ENCODE assay signal across 7 mouse cellular contexts in genomic region chr12:100200645-100201362, GRCm38 (mm10). TPM values are rescaled to one million over a fixed set of nuclear protein-coding genes. Genes with fewer than 3 reads are reported as not detected.
A peak's percentile ranks its signal among the peaks of the same experiment; 100 is the strongest.
DNase-seq lines count a peak whose midpoint lies in the region; ATAC-seq lines count a peak whose summit lies in the region.

No protein-coding gene starts in this region.

- H3K4me1 ChIP-seq in lung, embryonic 15.5 days, result peaks cover 23% of the 10 kb centered on the region
- peaks cover 21% of the 10 kb centered on the region for H3K4me1 ChIP-seq in hindbrain, embryonic 14.5 days (replicated peaks; ENCODE audit: control insufficient read depth, insufficient read depth, low read length)
- H3K4me1 ChIP-seq in midbrain, embryonic 11.5 days (ENCODE audit: control insufficient read depth, insufficient read depth, low read length), result peaks cover 10% of the 10 kb centered on the region

- 4% methylated on average over 29 of the region's 29 CpGs for WGBS in lung, embryonic 15.5 days
- 5% methylated on average over 28 of the region's 29 CpGs for WGBS in hindbrain, embryonic 14.5 days
- 9% methylated on average over 29 of the region's 29 CpGs for WGBS in midbrain, embryonic 11.5 days

- peak; percentile 14; the same call in 1 of the 2 replicates for ATAC-seq in lung, embryonic 15.5 days (ENCODE audit: borderline replicate concordance, extremely low read depth, low FRiP score, low TSS enrichment)
- peak; percentile 38 for ATAC-seq in hindbrain, embryonic 14.5 days (ENCODE audit: low FRiP score)
- 0 out of 2 replicates have a peak, but pooled peaks have one; percentile 1 for ATAC-seq in midbrain, embryonic 11.5 days (ENCODE audit: low FRiP score)

- peak overlapping the region; percentile 98 for H3K4me3 ChIP-seq in lung, embryonic 15.5 days
- peak overlapping the region; percentile 96 for H3K4me3 ChIP-seq in hindbrain, embryonic 14.5 days (replicated peaks; ENCODE audit: low read length)
- peak overlapping the region; percentile 99 for H3K4me3 ChIP-seq in midbrain, embryonic 11.5 days (ENCODE audit: low read depth, low read length)

- H3K36me3 ChIP-seq in lung, embryonic 15.5 days, result peaks cover 34% of the 10 kb centered on the region
- peaks cover 36% of the 10 kb centered on the region for H3K36me3 ChIP-seq in hindbrain, embryonic 14.5 days (replicated peaks; ENCODE audit: control insufficient read depth, insufficient read depth)
- H3K36me3 ChIP-seq in midbrain, embryonic 11.5 days (ENCODE audit: control insufficient read depth, insufficient read depth, low read length), result peaks cover 14% of the 10 kb centered on the region; the same call in 1 of the 2 replicates

- H3K9me3 ChIP-seq in lung, embryonic 15.5 days, result no peaks in the 10 kb centered on the region
- H3K9me3 ChIP-seq in hindbrain, embryonic 14.5 days (ENCODE audit: control insufficient read depth, low read length), result no peaks in the 10 kb centered on the region
- no peaks in the 10 kb centered on the region for H3K9me3 ChIP-seq in midbrain, embryonic 11.5 days (ENCODE audit: control insufficient read depth, low read length)

- no peaks in the 10 kb centered on the region for H3K27me3 ChIP-seq in lung, embryonic 15.5 days
- H3K27me3 ChIP-seq in hindbrain, embryonic 14.5 days (ENCODE audit: control insufficient read depth, insufficient read depth, low read length), result no peaks in the 10 kb centered on the region
- H3K27me3 ChIP-seq in midbrain, embryonic 11.5 days (ENCODE audit: control insufficient read depth, insufficient read depth, low read length), result no peaks in the 10 kb centered on the region

- peak overlapping the region; percentile 95 for H3K9ac ChIP-seq in lung, embryonic 15.5 days
- H3K9ac ChIP-seq in hindbrain, embryonic 14.5 days, result peak overlapping the region; percentile 98
- peak overlapping the region; percentile 95 for H3K9ac ChIP-seq in midbrain, embryonic 11.5 days (ENCODE audit: low read length)

- DNase-seq in lung, adult 18-20 months, result no peak
- peak; percentile 66 for DNase-seq in ZHBTc4 (ENCODE audit: low read depth, low spot score)
- DNase-seq in embryo, embryonic 9.5 days (ENCODE audit: extremely low spot score), result peak; percentile 32
- no peak for DNase-seq in hindbrain, embryonic 14.5 days (ENCODE audit: low spot score)
- DNase-seq in midbrain, embryonic 11.5 days (ENCODE audit: low spot score, missing footprints), result peak; percentile 93
- no peak for DNase-seq in testis, postnatal 10 days (ENCODE audit: low spot score)

- H3K27ac ChIP-seq in lung, embryonic 15.5 days, result peak overlapping the region; percentile 87
- peak overlapping the region; percentile 89 for H3K27ac ChIP-seq in hindbrain, embryonic 14.5 days
- peak overlapping the region; percentile 45 for H3K27ac ChIP-seq in midbrain, embryonic 11.5 days (ENCODE audit: low read depth, low read length)

- peak overlapping the region; percentile 93 for H3K4me2 ChIP-seq in lung, embryonic 15.5 days
- H3K4me2 ChIP-seq in hindbrain, embryonic 14.5 days (replicated peaks), result peak overlapping the region; percentile 98
- H3K4me2 ChIP-seq in midbrain, embryonic 11.5 days, result peak overlapping the region; percentile 93

RNA-seq across cellular contexts. Expression of gene Calm1, which starts 1.6 kb away (rescaled TPM):
- polyA plus RNA-seq in lung, embryonic 15.5 days (2015; fragmentation: Nextera tagmentation; extraction: Ambion mirVana), result 1,739 and 1,769 TPM in 2 replicates
- polyA plus RNA-seq in hindbrain, embryonic 14.5 days (2014; fragmentation: Nextera tagmentation; extraction: Ambion mirVana), result 2,705 and 2,824 TPM in 2 replicates
- 1,565 and 1,591 TPM in 2 replicates for polyA plus RNA-seq in midbrain, embryonic 11.5 days (2014; fragmentation: Nextera tagmentation; extraction: Ambion mirVana)

RNA-seq across cellular contexts. Expression of gene Nrde2, which starts 41.4 kb away (rescaled TPM):
- polyA plus RNA-seq in lung, embryonic 15.5 days (2015; fragmentation: Nextera tagmentation; extraction: Ambion mirVana), result 13.2 and 14.7 TPM in 2 replicates
- 12.0 and 14.0 TPM in 2 replicates for polyA plus RNA-seq in hindbrain, embryonic 14.5 days (2014; fragmentation: Nextera tagmentation; extraction: Ambion mirVana)
- polyA plus RNA-seq in midbrain, embryonic 11.5 days (2014; fragmentation: Nextera tagmentation; extraction: Ambion mirVana), result 11.6 and 13.5 TPM in 2 replicates

Comparison
In these comparisons a context has a peak if more than half of its experiments do, and no peak if none do; other contexts are left out.
1. DNase-seq: peak in ZHBTc4 (single experiment), embryo, embryonic 9.5 days (single experiment) and midbrain, embryonic 11.5 days (single experiment); none in lung, adult 18-20 months (0 of 2), hindbrain, embryonic 14.5 days (single experiment) and testis, postnatal 10 days (single experiment).
2. Peak in every context shown above with its lines, with median percentiles within 50 percentile points of each other: ATAC-seq, H3K27ac ChIP-seq, H3K4me2 ChIP-seq, H3K4me3 ChIP-seq and H3K9ac ChIP-seq.